Mouse (Mus musculus): ENCODE data around the gene Tmem8b.

The Tmem8b gene

DNA sequence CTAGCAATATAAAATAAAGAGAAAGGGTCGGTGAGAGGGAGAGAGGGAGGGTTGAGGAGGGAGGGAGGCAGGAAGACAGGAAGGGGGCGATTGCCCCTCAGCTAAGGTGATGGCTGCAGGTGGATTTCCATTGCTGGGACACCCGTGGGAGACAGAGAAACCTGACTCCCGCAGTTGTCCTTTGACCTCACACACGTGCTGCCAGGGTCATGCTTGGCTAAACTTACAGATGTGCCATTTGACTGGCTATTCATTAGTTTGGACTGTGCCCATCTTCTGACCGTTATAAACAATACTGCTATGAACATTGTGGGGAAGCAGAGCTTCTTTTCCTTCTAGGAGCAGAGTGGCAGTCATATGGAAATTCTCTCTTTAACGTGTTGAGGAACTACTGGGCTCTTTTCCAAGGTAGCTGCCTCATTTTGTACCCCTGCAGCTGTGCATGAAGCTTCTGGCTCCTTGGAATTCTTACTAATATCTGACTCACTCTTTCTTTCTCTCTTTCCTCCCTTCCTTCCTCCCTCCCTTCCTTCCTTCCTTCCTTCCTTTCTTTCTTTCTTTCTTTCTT, 45.0 kb downstream of the Tmem8b start:
- DNase-seq (ENCODE audit: low spot score) = no peak

DNA sequence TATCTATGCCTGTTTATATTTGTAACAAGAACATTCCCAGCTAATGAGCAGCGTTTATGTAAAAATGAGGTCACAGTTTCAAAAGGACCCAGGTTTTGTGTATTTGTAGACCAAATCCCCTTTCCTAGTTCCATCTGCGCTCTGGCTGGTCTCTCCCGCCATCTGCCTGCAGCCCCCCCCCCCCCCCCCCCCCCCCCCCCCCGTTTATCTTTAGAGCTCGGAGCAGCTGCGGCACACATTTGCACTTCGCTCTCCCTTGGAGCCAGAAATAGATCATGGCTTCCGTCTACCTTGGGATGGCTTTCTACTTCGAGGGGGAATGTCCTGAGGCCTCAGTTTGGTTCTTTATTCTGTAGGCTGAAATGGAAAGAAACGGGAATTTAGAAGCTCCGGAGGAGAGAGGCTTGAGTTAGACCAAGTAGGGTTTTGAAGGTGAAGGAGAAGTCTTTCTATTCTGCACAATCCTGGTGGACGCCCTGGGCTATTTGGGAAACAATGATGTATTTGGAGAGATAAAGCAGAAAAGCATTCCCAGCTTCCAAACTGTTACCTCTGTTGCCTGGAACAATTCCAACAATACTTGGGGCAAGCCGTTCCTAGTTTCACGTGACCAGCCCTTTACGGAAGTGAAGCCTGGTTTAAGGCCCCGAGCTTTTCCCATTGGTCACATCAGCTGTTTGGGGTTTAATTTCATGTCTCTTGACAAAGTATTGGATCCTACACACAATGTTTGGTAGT, 51.9 kb downstream of the Tmem8b start:
- DNase-seq (ENCODE audit: low spot score) = no peak

GRCm38 (mm10) chr4:43722191-43722590, 53.4 kb downstream of the Tmem8b start:
- DNase-seq (ENCODE audit: low spot score) = no peak

DNA sequence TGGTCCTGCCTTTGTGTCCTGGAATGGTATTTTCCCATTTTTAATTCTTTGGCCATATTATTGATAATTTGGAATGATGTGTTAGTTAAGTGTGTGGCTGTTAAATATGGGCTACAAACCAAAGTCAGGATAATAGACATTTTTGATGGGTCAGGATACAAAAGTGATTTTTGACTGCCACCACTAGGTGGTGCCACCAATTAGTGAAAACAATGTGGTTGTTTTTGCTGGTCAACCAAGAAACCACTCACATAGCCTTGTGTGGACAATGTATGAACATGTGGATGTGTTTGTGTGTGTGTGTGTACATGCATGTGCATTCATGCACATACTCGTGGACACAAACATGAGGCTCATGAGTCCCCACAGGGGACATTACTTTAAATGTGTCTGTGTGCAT, 56.0 kb downstream of the Tmem8b start:
- DNase-seq (ENCODE audit: low spot score) = peak; percentile 84

DNA sequence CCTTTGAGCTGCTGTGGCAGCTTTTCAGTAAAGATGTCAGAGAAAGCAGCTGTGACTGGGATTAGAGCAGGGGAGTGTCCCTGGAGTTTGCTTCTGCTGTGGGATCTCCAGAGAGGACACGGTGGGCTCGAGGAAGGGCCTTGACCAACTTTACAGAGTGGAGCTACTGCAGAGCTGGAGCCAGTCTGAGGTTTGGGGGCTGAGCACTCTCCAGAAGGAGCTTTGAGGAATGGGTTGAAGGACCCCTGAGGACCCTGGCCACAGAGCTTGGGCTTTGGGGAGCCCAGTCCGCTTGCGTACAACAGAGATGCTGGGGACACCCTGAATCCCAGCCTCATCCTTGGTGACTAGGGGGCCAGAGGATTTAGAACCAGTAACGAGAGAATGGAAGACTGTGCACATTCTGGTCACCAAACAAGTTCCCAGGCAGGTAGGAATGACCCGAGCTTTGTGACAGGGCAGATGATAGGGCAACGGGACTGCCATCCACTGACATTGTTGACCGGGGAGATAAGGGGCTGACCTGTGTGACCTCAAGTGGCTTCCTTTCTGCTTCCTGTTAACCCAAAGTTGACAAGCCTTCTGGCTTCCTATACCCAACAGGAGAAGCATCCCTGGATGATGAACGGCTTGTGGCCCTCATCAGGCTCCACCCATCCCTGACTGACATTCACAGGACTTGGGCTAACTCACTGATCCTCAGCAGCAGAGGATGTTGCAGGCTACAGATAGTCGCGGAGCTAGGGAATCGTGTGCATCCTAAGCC, 57.6 kb downstream of the Tmem8b start:
- DNase-seq (ENCODE audit: low spot score) = no peak

GRCm38 (mm10) chr4:43726995-43727394, 58.2 kb downstream of the Tmem8b start, which contains the start of gene Hrct1:
Gene Hrct1, plus strand, starts transcription at chr4:43727188.
- DNase-seq (ENCODE audit: low spot score) = peak; percentile 73

- no peak for DNase-seq (ENCODE audit: low spot score)
Observed at GRCm38 (mm10) chr4:43727718-43728575, 59.2 kb downstream of the Tmem8b start.

GRCm38 (mm10) chr4:43728576-43728954, 59.8 kb downstream of the Tmem8b start:
- no peak for DNase-seq (ENCODE audit: low spot score)

- peak; percentile 58 for DNase-seq (ENCODE audit: low spot score)
Observed at GRCm38 (mm10) chr4:43729126-43729525, 60.4 kb downstream of the Tmem8b start.

- peak; percentile 67 for DNase-seq (ENCODE audit: low spot score)
Observed at GRCm38 (mm10) chr4:43729794-43730550, 61.2 kb downstream of the Tmem8b start, which contains the start of gene Spaar. Gene Spaar, plus strand, starts transcription at chr4:43730034.

GRCm38 (mm10) chr4:43730750-43731297, 62.1 kb downstream of the Tmem8b start:
- DNase-seq (ENCODE audit: low spot score) = peak; percentile 47

GRCm38 (mm10) chr4:43732171-43732570, 63.4 kb downstream of the Tmem8b start:
- peak; percentile 40 for DNase-seq (ENCODE audit: low spot score)

DNA sequence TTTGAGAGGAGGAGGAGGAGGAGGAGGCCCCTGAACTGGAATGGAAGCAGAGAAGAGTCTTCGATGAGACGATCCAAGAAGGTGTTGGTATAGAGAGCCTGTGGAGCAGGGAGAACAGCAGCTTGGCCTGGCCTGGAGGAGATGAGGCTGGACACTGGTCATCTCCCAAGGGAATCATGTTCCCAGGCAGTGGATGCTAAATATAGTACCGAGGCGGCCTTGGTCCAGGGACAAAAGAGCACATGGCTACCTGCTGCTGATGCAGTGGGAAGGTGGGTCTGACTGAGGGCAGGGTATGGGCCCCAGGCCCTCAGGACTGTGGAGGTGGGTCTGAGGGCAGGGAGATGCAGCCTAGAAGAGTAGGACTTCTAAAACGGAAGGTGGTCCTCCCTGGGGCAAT, 64.4 kb downstream of the Tmem8b start:
- DNase-seq (ENCODE audit: low spot score) = peak; percentile 41

DNA sequence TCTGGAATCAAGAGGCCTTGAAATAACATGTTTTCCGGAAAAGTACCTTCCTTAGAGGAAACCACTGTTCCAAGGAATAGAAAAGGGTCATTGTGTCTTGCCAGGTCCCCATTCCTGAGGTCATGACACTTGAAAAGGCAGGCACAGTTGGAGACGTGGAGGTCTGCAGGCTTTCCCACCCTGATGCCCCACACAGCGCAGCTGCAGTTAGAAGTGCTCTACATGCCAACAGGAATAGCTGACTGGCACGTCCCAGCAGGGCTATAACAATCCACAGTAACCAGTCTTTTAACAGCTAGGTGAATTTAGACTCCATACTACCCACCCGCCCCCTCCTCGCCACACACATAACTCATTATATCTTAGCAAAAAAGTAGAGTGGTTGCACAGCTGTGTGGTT, 68.4 kb downstream of the Tmem8b start:
- DNase-seq (ENCODE audit: low spot score) = peak; percentile 37

DNA sequence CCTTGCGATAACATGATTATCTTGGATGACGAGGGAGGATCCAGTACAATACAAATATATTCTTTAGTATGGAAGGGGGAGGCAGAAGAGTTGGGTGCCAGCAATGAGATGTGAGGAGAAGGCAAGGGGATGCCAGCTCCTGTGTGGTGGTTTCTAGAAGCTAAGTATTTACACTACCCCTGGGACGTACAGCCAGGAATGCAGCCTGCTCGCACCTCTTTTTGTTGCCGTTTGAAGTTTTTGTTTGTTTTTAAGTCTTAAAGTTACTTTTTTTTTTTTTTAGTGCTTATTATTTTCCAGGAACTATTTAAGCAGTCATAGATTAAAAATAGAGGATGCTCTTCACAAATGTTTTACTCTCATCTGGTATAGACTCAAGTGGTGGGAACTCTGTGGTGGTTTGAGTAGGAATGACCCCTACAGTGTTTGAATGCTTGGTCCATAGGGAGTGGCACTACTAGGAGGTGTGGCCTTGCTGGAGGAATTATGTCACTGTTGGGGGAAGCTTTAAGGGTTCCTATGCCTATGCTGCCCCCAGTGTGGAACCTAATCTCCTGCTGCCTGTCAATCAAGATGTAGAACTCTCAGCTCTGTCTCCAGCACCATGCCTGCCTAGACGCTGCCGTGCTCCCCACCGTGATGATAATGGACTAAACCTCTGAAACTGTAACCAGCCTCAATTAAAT, 70.4 kb downstream of the Tmem8b start:
- DNase-seq (ENCODE audit: low spot score) = peak; percentile 26

- DNase-seq (ENCODE audit: low spot score) = peak; percentile 63
Observed at GRCm38 (mm10) chr4:43741526-43741925, 72.8 kb downstream of the Tmem8b start.

All from testis, postnatal 10 days (tissue).